In genomic region chr12:65075733-65076310, GRCm38 (mm10) we compare ENCODE assay signal across 8 mouse cellular contexts. TPM values are rescaled to one million over a fixed set of nuclear protein-coding genes. Genes with fewer than 3 reads are reported as not detected.
DNase-seq lines count a peak whose midpoint lies in the region; ATAC-seq and TF ChIP-seq lines count a peak whose summit lies in the region.

No protein-coding gene starts in this region.

- no peaks in the 10 kb centered on the region for H3K36me3 ChIP-seq in lung, postnatal 0 days (ENCODE audit: insufficient read depth, low read length)
- no peaks in the 10 kb centered on the region for H3K36me3 ChIP-seq in forebrain, postnatal 0 days (ENCODE audit: insufficient read depth)

- H3K4me3 ChIP-seq in lung, postnatal 0 days (ENCODE audit: low read depth, low read length) = peak overlapping the region; percentile 75
- H3K4me3 ChIP-seq in forebrain, postnatal 0 days (ENCODE audit: low read depth, low read length) = peak overlapping the region; percentile 90

- no peaks in the 10 kb centered on the region for H3K9me3 ChIP-seq in lung, postnatal 0 days (ENCODE audit: low read length)
- H3K9me3 ChIP-seq in forebrain, postnatal 0 days (ENCODE audit: low read length) = no peaks in the 10 kb centered on the region

- peak overlapping the region; percentile 30 for H3K9ac ChIP-seq in lung, postnatal 0 days (replicated peaks; ENCODE audit: low read depth)
- peak overlapping the region; percentile 75 for H3K9ac ChIP-seq in forebrain, postnatal 0 days

- peak overlapping the region; percentile 80 for H3K4me2 ChIP-seq in lung, postnatal 0 days (replicated peaks; ENCODE audit: low read depth, low read length)
- H3K4me2 ChIP-seq in forebrain, postnatal 0 days (ENCODE audit: low read depth) = peak overlapping the region; percentile 83

- TF ChIP-seq EP300 in lung, postnatal 0 days (IDR thresholded peaks at IDR 0.05) = no peak

- H3K27ac ChIP-seq in lung, postnatal 0 days (ENCODE audit: low read length) = peak overlapping the region; percentile 34; the same call in 1 of the 2 replicates
- peak overlapping the region; percentile 88 for H3K27ac ChIP-seq in forebrain, postnatal 0 days (ENCODE audit: low read depth, low read length)

- ATAC-seq in lung, postnatal 0 days = peak; percentile 0; the same call in 1 of the 2 replicates
- peak; percentile 2 for ATAC-seq in forebrain, postnatal 0 days
- ATAC-seq in megakaryocyte, adult 5-6 weeks (ENCODE audit: poor library complexity, severe bottlenecking) = peak; percentile 1; the same call in 1 of the 2 replicates

- peak; percentile 62 for DNase-seq in cerebellum, adult 9-10 months
- DNase-seq in cerebellum, adult 8-10 months = no peak
- DNase-seq in lung, postnatal 0 days (ENCODE audit: low spot score) = no peak
- no peak for DNase-seq in lung, postnatal 36 days
- peak; percentile 49 for DNase-seq in forebrain, postnatal 0 days
- DNase-seq in gastrocnemius, postnatal 10 days = no peak
- DNase-seq in spleen, adult 18-20 months = no peak

- H3K4me1 ChIP-seq in lung, postnatal 0 days (ENCODE audit: insufficient read depth, low read depth, low read length) = no peaks in the 10 kb centered on the region
- H3K4me1 ChIP-seq in forebrain, postnatal 0 days (ENCODE audit: insufficient read depth) = peaks cover 15% of the 10 kb centered on the region; the same call in 1 of the 2 replicates

- 0% methylated on average over 40 of the region's 41 CpGs for WGBS in lung, postnatal 0 days
- 2% methylated on average over 40 of the region's 41 CpGs for WGBS in forebrain, postnatal 0 days

- TF ChIP-seq CTCF in lung, postnatal 0 days (IDR thresholded peaks at IDR 0.05) = 0 out of 2 replicates have a peak, but pooled peaks have one; percentile 6
- TF ChIP-seq CTCF in forebrain, postnatal 0 days (IDR thresholded peaks at IDR 0.05; ENCODE audit: low read depth) = no peak

- H3K27me3 ChIP-seq in lung, postnatal 0 days (replicated peaks; ENCODE audit: insufficient read depth, low read length) = no peaks in the 10 kb centered on the region
- H3K27me3 ChIP-seq in forebrain, postnatal 0 days (ENCODE audit: insufficient read depth, low read length) = no peaks in the 10 kb centered on the region

RNA-seq across cellular contexts. Expression of gene Fancm, which starts 0.4 kb away (rescaled TPM):
- polyA plus RNA-seq in lung, postnatal 0 days (2015; fragmentation: Nextera tagmentation; extraction: Ambion mirVana) = 3.7 and 4.1 TPM in 2 replicates
- 22.6 and 22.8 TPM in 2 replicates for total RNA-seq in forebrain, postnatal 0 days (2014; rRNA removed)
- polyA plus RNA-seq in forebrain, postnatal 0 days (2015; fragmentation: Nextera tagmentation; extraction: Ambion mirVana) = 4.1 and 8.3 TPM in 2 replicates
- 13.0 and 18.7 TPM in 2 replicates for total RNA-seq in megakaryocyte, adult 5-6 weeks (2015)
- 20.7 and 24.6 TPM in 2 replicates for total RNA-seq in megakaryocyte, adult 5-6 weeks (2017)
- total RNA-seq in gastrocnemius, postnatal 10 days (2021) = 1 to 10 TPM; 3.9 to 7.1 TPM

RNA-seq across cellular contexts. Expression of gene Fkbp3, which starts 2.0 kb away (rescaled TPM):
- 131 and 141 TPM in 2 replicates for polyA plus RNA-seq in lung, postnatal 0 days (2015; fragmentation: Nextera tagmentation; extraction: Ambion mirVana)
- 254 and 312 TPM in 2 replicates for total RNA-seq in forebrain, postnatal 0 days (2014; rRNA removed)
- 430 and 547 TPM in 2 replicates for polyA plus RNA-seq in forebrain, postnatal 0 days (2015; fragmentation: Nextera tagmentation; extraction: Ambion mirVana)
- total RNA-seq in megakaryocyte, adult 5-6 weeks (2015) = 111 and 122 TPM in 2 replicates
- 101 and 117 TPM in 2 replicates for total RNA-seq in megakaryocyte, adult 5-6 weeks (2017)
- 100 to 1,000 TPM; 212 TPM for total RNA-seq in gastrocnemius, postnatal 10 days (2021)

RNA-seq across cellular contexts. Expression of gene Prpf39, which starts 39.7 kb away (rescaled TPM):
- 27.9 and 32.1 TPM in 2 replicates for polyA plus RNA-seq in lung, postnatal 0 days (2015; fragmentation: Nextera tagmentation; extraction: Ambion mirVana)
- total RNA-seq in forebrain, postnatal 0 days (2014; rRNA removed) = 37.5 and 49.5 TPM in 2 replicates
- 21.6 and 28.6 TPM in 2 replicates for polyA plus RNA-seq in forebrain, postnatal 0 days (2015; fragmentation: Nextera tagmentation; extraction: Ambion mirVana)
- total RNA-seq in megakaryocyte, adult 5-6 weeks (2015) = 29.9 and 38.7 TPM in 2 replicates
- total RNA-seq in megakaryocyte, adult 5-6 weeks (2017) = 39.2 and 41.0 TPM in 2 replicates
- 10 to 100 TPM; 17.4 to 28.7 TPM for total RNA-seq in gastrocnemius, postnatal 10 days (2021)

Comparison
In these comparisons a context has a peak if more than half of its experiments do, and no peak if none do; other contexts are left out.
1. DNase-seq: peak in cerebellum, adult 9-10 months (single experiment) and forebrain, postnatal 0 days (single experiment); none in cerebellum, adult 8-10 months (single experiment), lung, postnatal 0 days (single experiment), lung, postnatal 36 days (single experiment), gastrocnemius, postnatal 10 days (single experiment) and spleen, adult 18-20 months (0 of 2).
2. Peak in every context shown above with its lines, with median percentiles within 50 percentile points of each other: ATAC-seq.